Mouse (Mus musculus) ES-Bruce4 (cell line): ENCODE data around the gene Prkg1. TPM values are rescaled to one million over a fixed set of nuclear protein-coding genes. Genes with fewer than 3 reads are reported as not detected.

ENCODE experiments used
- H3K27ac ChIP-seq: 2 replicates; pipeline ENCODE4 v1.5.1; 2012; ENCODE audit warnings: low read length, inconsistent platforms; ENCODE audit not compliant: insufficient read depth
- H3K27me3 ChIP-seq: 2 replicates; pipeline ENCODE4 v1.6.1; 2012; ENCODE audit warnings: mild to moderate bottlenecking, low read length, inconsistent platforms; ENCODE audit not compliant: control insufficient read depth, poor library complexity, insufficient read depth, severe bottlenecking
- H3K36me3 ChIP-seq: 2 replicates; pipeline ENCODE4 v1.6.1; 2012; ENCODE audit warnings: inconsistent platforms, mild to moderate bottlenecking, low read length, moderate library complexity; ENCODE audit not compliant: control insufficient read depth, poor library complexity, insufficient read depth, severe bottlenecking
- H3K4me1 ChIP-seq: one replicate; pipeline ENCODE4 v1.8.1; 2011; ENCODE audit warnings: low read length; ENCODE audit not compliant: control insufficient read depth, insufficient read depth
- H3K4me3 ChIP-seq: 2 replicates; pipeline ENCODE4 v1.5.1; 2011; ENCODE audit warnings: low read depth, mild to moderate bottlenecking, low read length
- H3K9ac ChIP-seq: 2 replicates; pipeline ENCODE4 v1.6.1; 2012; ENCODE audit warnings: low read depth, mild to moderate bottlenecking, inconsistent platforms; ENCODE audit not compliant: poor library complexity, severe bottlenecking
- H3K9me3 ChIP-seq: replicated peaks from 2 replicates; pipeline ENCODE4 v1.6.1; 2012; ENCODE audit warnings: mild to moderate bottlenecking, low read length, inconsistent platforms; ENCODE audit not compliant: control insufficient read depth, poor library complexity, insufficient read depth, severe bottlenecking
- CTCF ChIP-seq: IDR thresholded peaks from one replicate; pipeline ENCODE4 v1.8.1; 2011; ENCODE audit warnings: low read depth, low read length
- EP300 ChIP-seq: IDR thresholded peaks from 2 replicates; pipeline ENCODE4 v1.6.1; 2011; ENCODE audit warnings: low read depth, low read length; ENCODE audit not compliant: insufficient read depth
- POLR2A ChIP-seq: IDR thresholded peaks from one replicate; pipeline ENCODE4 v1.8.1; 2011; ENCODE audit warnings: low read length; ENCODE audit not compliant: insufficient read depth
- polyA plus RNA-seq: library from polyadenylated mRNA; stranded (reverse); fragments of >200 nt; gene quantifications from 2 replicates; pipeline ENCODE4 v1.2.4, GENCODE M21; 2011; ENCODE audit warnings: low read depth; ENCODE audit not compliant: missing spikeins, insufficient read depth, insufficient read length

Prkg1 gene
- polyA plus RNA-seq, 1 experiment: 0.46 TPM

- Histone ChIP-seq H3K27me3 (no peaks in the 10 kb centered on the region), H3K9ac (no peak overlapping the region), H3K27ac (no peak overlapping the region), H3K9me3 (no peaks in the 10 kb centered on the region), H3K4me1 (no peaks in the 10 kb centered on the region), H3K4me3 (no peak overlapping the region), H3K36me3 (no peaks in the 10 kb centered on the region)
- TF ChIP-seq CTCF (no peak), EP300 (no peak), POLR2A (no peak)
Observed at GRCm38 (mm10) chr19:31351796-31352195, 413.0 kb downstream of the Prkg1 start.

- H3K36me3 ChIP-seq: no peaks in the 10 kb centered on the region
- no peaks in the 10 kb centered on the region for H3K27me3 ChIP-seq
- peak; percentile 53 for TF ChIP-seq CTCF
- no peak for TF ChIP-seq POLR2A
- no peak for TF ChIP-seq EP300
- peaks cover 1% of the 10 kb centered on the region for H3K4me1 ChIP-seq
- H3K4me3 ChIP-seq: no peak overlapping the region
- no peaks in the 10 kb centered on the region for H3K9me3 ChIP-seq
- H3K9ac ChIP-seq: no peak overlapping the region
- no peak overlapping the region for H3K27ac ChIP-seq
Observed at GRCm38 (mm10) chr19:31342150-31342549, 422.7 kb downstream of the Prkg1 start.

- Histone ChIP-seq H3K27me3 (no peaks in the 10 kb centered on the region), H3K4me1 (peaks cover 1% of the 10 kb centered on the region), H3K36me3 (no peaks in the 10 kb centered on the region), H3K4me3 (no peak overlapping the region), H3K9me3 (no peaks in the 10 kb centered on the region), H3K9ac (no peak overlapping the region), H3K27ac (no peak overlapping the region)
- TF ChIP-seq POLR2A (no peak), EP300 (no peak), CTCF (no peak)
Observed at GRCm38 (mm10) chr19:31340898-31341297, 423.9 kb downstream of the Prkg1 start.

GRCm38 (mm10) chr19:31338355-31339101 is 426.3 kb downstream of the Prkg1 start:
- Histone ChIP-seq H3K4me1 (peaks cover 1% of the 10 kb centered on the region), H3K4me3 (no peak overlapping the region), H3K9me3 (no peaks in the 10 kb centered on the region), H3K27me3 (no peaks in the 10 kb centered on the region), H3K27ac (no peak overlapping the region), H3K36me3 (no peaks in the 10 kb centered on the region), H3K9ac (no peak overlapping the region)
- TF ChIP-seq POLR2A: no peak
- no peak for TF ChIP-seq CTCF
- TF ChIP-seq EP300: no peak

GRCm38 (mm10) chr19:31337863-31338217 is 427.0 kb downstream of the Prkg1 start:
- H3K9me3 ChIP-seq: no peaks in the 10 kb centered on the region
- H3K4me3 ChIP-seq: no peak overlapping the region
- peaks cover 1% of the 10 kb centered on the region for H3K4me1 ChIP-seq
- no peak overlapping the region for H3K9ac ChIP-seq
- no peaks in the 10 kb centered on the region for H3K36me3 ChIP-seq
- no peak for TF ChIP-seq EP300
- no peak for TF ChIP-seq CTCF
- TF ChIP-seq POLR2A: no peak
- H3K27me3 ChIP-seq: no peaks in the 10 kb centered on the region
- no peak overlapping the region for H3K27ac ChIP-seq

GRCm38 (mm10) chr19:31337163-31337862 is 427.5 kb downstream of the Prkg1 start:
- Histone ChIP-seq H3K27me3 (no peaks in the 10 kb centered on the region), H3K9ac (no peak overlapping the region), H3K27ac (no peak overlapping the region), H3K4me1 (peaks cover 1% of the 10 kb centered on the region), H3K9me3 (no peaks in the 10 kb centered on the region), H3K4me3 (no peak overlapping the region), H3K36me3 (no peaks in the 10 kb centered on the region)
- no peak for TF ChIP-seq EP300
- TF ChIP-seq CTCF: no peak
- no peak for TF ChIP-seq POLR2A
